Mouse (Mus musculus) lung, postnatal 0 days (tissue): Measurements from ENCODE around the gene Acbd4. TPM values are rescaled to one million over a fixed set of nuclear protein-coding genes. Genes with fewer than 3 reads are reported as not detected.
A peak's percentile ranks its signal among the peaks of the same experiment; 100 is the strongest.

Experiments used
- ATAC-seq: fragments of 200-750 bp; cut with Nextera tagmentation; 2 replicates; pipeline ENCODE4 v1.8.0; 2017; ENCODE audit warnings: moderate library complexity
- DNase-seq: peaks from one replicate; pipeline ENCODE4 v3.0.0-alpha.2; 2016; ENCODE audit warnings: low spot score
- H3K27ac ChIP-seq: fragments of 300-500 bp; sonication (generic); 2 replicates; pipeline ENCODE4 v1.5.1; 2014; ENCODE audit warnings: antibody characterized with exemption, mild to moderate bottlenecking, low read length, mixed read lengths
- H3K27me3 ChIP-seq: fragments of 300-500 bp; sonication (generic); replicated peaks from 2 replicates; pipeline ENCODE4 v1.6.1; 2014; ENCODE audit warnings: low read length, mixed read lengths; ENCODE audit not compliant: insufficient read depth
- H3K36me3 ChIP-seq: fragments of 300-500 bp; sonication (generic); 2 replicates; pipeline ENCODE4 v1.6.1; 2014; ENCODE audit warnings: low read length, mixed read lengths; ENCODE audit not compliant: insufficient read depth
- H3K4me1 ChIP-seq: fragments of 300-500 bp; sonication (generic); 2 replicates; pipeline ENCODE4 v1.6.1; 2014; ENCODE audit warnings: antibody characterized with exemption, low read depth, low read length, mixed read lengths; ENCODE audit not compliant: insufficient read depth
- H3K4me2 ChIP-seq: fragments of 300-500 bp; sonication (generic); replicated peaks from 2 replicates; pipeline ENCODE4 v1.6.1; 2014; ENCODE audit warnings: low read depth, mild to moderate bottlenecking, low read length, moderate library complexity, mixed read lengths
- H3K4me3 ChIP-seq: fragments of 300-500 bp; sonication (generic); 2 replicates; pipeline ENCODE4 v1.5.1; 2014; ENCODE audit warnings: low read depth, low read length
- H3K9ac ChIP-seq: fragments of 300-500 bp; sonication (generic); replicated peaks from 2 replicates; pipeline ENCODE4 v1.6.1; 2014; ENCODE audit warnings: low read depth, mild to moderate bottlenecking
- H3K9me3 ChIP-seq: fragments of 300-500 bp; sonication (generic); 2 replicates; pipeline ENCODE4 v1.6.1; 2016; ENCODE audit warnings: low read length, mixed read lengths
- CTCF ChIP-seq: IDR thresholded peaks from 2 replicates; pipeline ENCODE4 v1.5.1; 2016; ENCODE audit warnings: antibody characterized with exemption, mild to moderate bottlenecking
- EP300 ChIP-seq: IDR thresholded peaks from 2 replicates; pipeline ENCODE4 v1.6.1; 2016; ENCODE audit warnings: antibody characterized with exemption, mild to moderate bottlenecking, control low read depth
- WGBS: fragments of 180-500 bp; shearing (Covaris S2); extraction: QIAGEN DNeasy Blood & Tissue Kit; methylation state at CpG from one replicate; pipeline ENCODE4 v1.1.7; 2014; 5-methylcytosine and 5-hydroxymethylcytosine counted together
- polyA plus RNA-seq: library from polyadenylated mRNA; unstranded; fragments of >200 nt; fragmentation: Nextera tagmentation; extraction: Ambion mirVana; gene quantifications from 2 replicates; pipeline ENCODE4 v1.2.1, GENCODE M21; 2015

Gene Acbd4
- polyA plus RNA-seq, 1 experiment from 2014 or later: 34.5 TPM

GRCm38 (mm10) chr11:103070322-103070880 is 31.1 kb upstream of the Acbd4 start:
- Histone ChIP-seq H3K4me1 (no peaks in the 10 kb centered on the region), H3K27me3 (no peaks in the 10 kb centered on the region), H3K4me3 (no peak overlapping the region), H3K36me3 (peaks cover 11% of the 10 kb centered on the region), H3K9ac (no peak overlapping the region), H3K4me2 (no peak overlapping the region), H3K27ac (no peak overlapping the region), H3K9me3 (no peaks in the 10 kb centered on the region)
- no peak for TF ChIP-seq CTCF
- TF ChIP-seq EP300: no peak
- ATAC-seq (no peak), DNase-seq (no peak)
- WGBS: 93% methylated on average over 10 of the region's 10 CpGs

GRCm38 (mm10) chr11:103073671-103074070 is 27.8 kb upstream of the Acbd4 start:
- Histone ChIP-seq H3K27ac (no peak overlapping the region), H3K4me2 (no peak overlapping the region), H3K4me3 (no peak overlapping the region), H3K9ac (no peak overlapping the region), H3K27me3 (no peaks in the 10 kb centered on the region), H3K36me3 (0 out of 2 replicates have a peak, but pooled peaks cover 6% of the 10 kb centered on the region), H3K9me3 (no peaks in the 10 kb centered on the region), H3K4me1 (no peaks in the 10 kb centered on the region)
- ATAC-seq: no peak
- WGBS: 83% methylated on average over 7 of the region's 7 CpGs
- DNase-seq: no peak
- TF ChIP-seq EP300 (no peak), CTCF (no peak)

- H3K9me3 ChIP-seq: no peaks in the 10 kb centered on the region
- H3K36me3 ChIP-seq: 0 out of 2 replicates have a peak, but pooled peaks cover 1% of the 10 kb centered on the region
- no peak overlapping the region for H3K9ac ChIP-seq
- WGBS: 65% methylated on average over 10 of the region's 10 CpGs
- peak overlapping the region; percentile 28; the same call in 1 of the 2 replicates for H3K4me2 ChIP-seq
- no peak overlapping the region for H3K27ac ChIP-seq
- H3K4me1 ChIP-seq: no peaks in the 10 kb centered on the region
- DNase-seq (no peak), ATAC-seq (0 out of 2 replicates have a peak, but pooled peaks have one; percentile 3)
- no peak overlapping the region for H3K4me3 ChIP-seq
- no peaks in the 10 kb centered on the region for H3K27me3 ChIP-seq
- TF ChIP-seq CTCF: no peak
- no peak for TF ChIP-seq EP300
These were observed 27.3 kb upstream of the Acbd4 start for GRCm38 (mm10) chr11:103074121-103074650.

GRCm38 (mm10) chr11:103074796-103075323 is 26.6 kb upstream of the Acbd4 start:
- 0 out of 2 replicates have a peak, but pooled peaks cover 2% of the 10 kb centered on the region for H3K27me3 ChIP-seq
- no peak overlapping the region for H3K4me3 ChIP-seq
- no peaks in the 10 kb centered on the region for H3K4me1 ChIP-seq
- WGBS: 8% methylated on average over 10 of the region's 10 CpGs
- TF ChIP-seq CTCF (no peak), EP300 (no peak)
- DNase-seq (peak; percentile 77), ATAC-seq (peak; percentile 81)
- H3K9me3 ChIP-seq: no peaks in the 10 kb centered on the region
- no peak overlapping the region for H3K9ac ChIP-seq
- no peaks in the 10 kb centered on the region for H3K36me3 ChIP-seq
- peak overlapping the region; percentile 28; the same call in 1 of the 2 replicates for H3K4me2 ChIP-seq
- H3K27ac ChIP-seq: no peak overlapping the region

- no peak overlapping the region for H3K4me2 ChIP-seq
- 83% methylated on average over 7 of the region's 7 CpGs for WGBS
- H3K9me3 ChIP-seq: no peaks in the 10 kb centered on the region
- H3K27ac ChIP-seq: no peak overlapping the region
- no peak for TF ChIP-seq CTCF
- no peak for TF ChIP-seq EP300
- H3K27me3 ChIP-seq: 0 out of 2 replicates have a peak, but pooled peaks cover 5% of the 10 kb centered on the region
- no peaks in the 10 kb centered on the region for H3K4me1 ChIP-seq
- H3K4me3 ChIP-seq: no peak overlapping the region
- no peak for ATAC-seq
- DNase-seq: no peak
- no peak overlapping the region for H3K9ac ChIP-seq
- no peaks in the 10 kb centered on the region for H3K36me3 ChIP-seq
These were observed 25.5 kb upstream of the Acbd4 start for GRCm38 (mm10) chr11:103076010-103076409.

GRCm38 (mm10) chr11:103076581-103076980 is 24.9 kb upstream of the Acbd4 start:
- DNase-seq (no peak), ATAC-seq (no peak)
- Histone ChIP-seq H3K36me3 (no peaks in the 10 kb centered on the region), H3K9me3 (no peaks in the 10 kb centered on the region), H3K4me2 (no peak overlapping the region), H3K9ac (no peak overlapping the region), H3K27me3 (0 out of 2 replicates have a peak, but pooled peaks cover 5% of the 10 kb centered on the region), H3K4me1 (no peaks in the 10 kb centered on the region), H3K4me3 (no peak overlapping the region), H3K27ac (no peak overlapping the region)
- TF ChIP-seq EP300 (no peak), CTCF (no peak)
- 74% methylated on average over 8 of the region's 8 CpGs for WGBS
